Mouse (Mus musculus) megakaryocyte, adult 5-6 weeks (primary cell): Measurements from ENCODE around the gene Vmn2r20. TPM values are rescaled to one million over a fixed set of nuclear protein-coding genes. Genes with fewer than 3 reads are reported as not detected.
"Not testable (repeated sequence)": the region's sequence is repeated elsewhere in the genome, so short reads cannot be mapped to it uniquely, and the experiment has no call there.

Experiments used
- ATAC-seq: 2 replicates; pipeline ENCODE4 v1.8.0; 2016; ENCODE audit warnings: mild to moderate bottlenecking, inconsistent platforms; ENCODE audit not compliant: poor library complexity, severe bottlenecking
- total RNA-seq, 2 experiments: library from RNA; stranded (forward) in 1 of 2; stranded (reverse) in 1 of 2; fragments of 153-499, 151-499 nt in 1 of 2; fragments of 221-1000, 200-1000 nt in 1 of 2; gene quantifications; 2 replicates each; pipeline versions ENCODE4 v1.2.3 to v1.2.4; 2015 to 2017

The Vmn2r20 gene
- total RNA-seq (2015) (not detected in 2 replicates), total RNA-seq (2017) (not detected in 2 replicates)

- ATAC-seq, result not testable (repeated sequence)
Measured at GRCm38 (mm10) chr6:123418016-123418415, at the start of gene Vmn2r20. Vmn2r20 (minus strand) TSS chr6:123418116.

- ATAC-seq, result peak; percentile 100
Measured at GRCm38 (mm10) chr6:123424413-123424812, 6.5 kb upstream of the Vmn2r20 start.

- not testable (repeated sequence) for ATAC-seq
Measured at GRCm38 (mm10) chr6:123406918-123407665, 10.8 kb downstream of the Vmn2r20 start.

- not testable (repeated sequence) for ATAC-seq
Measured at GRCm38 (mm10) chr6:123388824-123389223, 29.1 kb downstream of the Vmn2r20 start.

GRCm38 (mm10) chr6:123346141-123346540 lies 71.8 kb downstream of the Vmn2r20 start:
- no peak for ATAC-seq

- ATAC-seq, result peak; percentile 86
Measured at GRCm38 (mm10) chr6:123340093-123340492, 77.8 kb downstream of the Vmn2r20 start.

- ATAC-seq, result no peak
Measured at GRCm38 (mm10) chr6:123332503-123332902, 85.4 kb downstream of the Vmn2r20 start.

Other genes starting within 250 kb of the Vmn2r20 start
- gene Clec4b2, start 245.2 kb downstream of the Vmn2r20 start, total RNA-seq (2015), result 1.4 and 3.3 TPM in 2 replicates
- gene Clec4b2, start 245.2 kb downstream of the Vmn2r20 start, total RNA-seq (2017), result 1.7 and 3.3 TPM in 2 replicates
- 1.5 and 2.3 TPM in 2 replicates for gene Clec4n, start 188.3 kb downstream of the Vmn2r20 start, total RNA-seq (2015)
- 2.4 and 2.5 TPM in 2 replicates for gene Clec4n, start 188.3 kb downstream of the Vmn2r20 start, total RNA-seq (2017)
- gene Clec4d, start 156.0 kb downstream of the Vmn2r20 start, total RNA-seq (2015), result 45.3 and 55.3 TPM in 2 replicates
- 31.2 and 42.5 TPM in 2 replicates for gene Clec4d, start 156.0 kb downstream of the Vmn2r20 start, total RNA-seq (2017)
- 44.8 and 44.9 TPM in 2 replicates for gene Clec4e, start 128.2 kb downstream of the Vmn2r20 start, total RNA-seq (2015)
- 43.8 TPM in 2 replicates for gene Clec4e, start 128.2 kb downstream of the Vmn2r20 start, total RNA-seq (2017)
- gene Vmn2r19, start 109.8 kb downstream of the Vmn2r20 start, total RNA-seq (2015), result not detected in 2 replicates
- gene Vmn2r19, start 109.8 kb downstream of the Vmn2r20 start, total RNA-seq (2017), result not detected in 2 replicates
- gene Vmn2r21, start 115.3 kb upstream of the Vmn2r20 start, total RNA-seq (2015), result not detected in 2 replicates
- not detected in 2 replicates for gene Vmn2r21, start 115.3 kb upstream of the Vmn2r20 start, total RNA-seq (2017)
- gene Vmn2r22, start 232.6 kb upstream of the Vmn2r20 start, total RNA-seq (2015), result not detected in 2 replicates
- gene Vmn2r22, start 232.6 kb upstream of the Vmn2r20 start, total RNA-seq (2017), result not detected in 2 replicates